Comparison of ENCODE assay signal across 10 mouse cellular contexts in genomic region chr11:108926345-108927092, GRCm38 (mm10). TPM values are rescaled to one million over a fixed set of nuclear protein-coding genes. Genes with fewer than 3 reads are reported as not detected.
DNase-seq lines count a peak whose midpoint lies in the region; ATAC-seq lines count a peak whose summit lies in the region.
"Had no signal": no experiment of that assay in that cellular context is flagged by ENCODE, and none has a peak within 500 bp of the region (broad histone marks: within the 10 kb centered on the region; RNA-seq: fewer than 3 reads in every experiment).

No protein-coding gene starts in this region.

- H3K4me3 ChIP-seq in kidney, embryonic 16.5 days (ENCODE audit: low read length) = no peak overlapping the region
- peak overlapping the region; percentile 93 for H3K4me3 ChIP-seq in forebrain, embryonic 11.5 days (ENCODE audit: low read depth, low read length)
- H3K4me3 ChIP-seq in hindbrain, embryonic 14.5 days (replicated peaks; ENCODE audit: low read length) = peak overlapping the region; percentile 17
- peak overlapping the region; percentile 21 for H3K4me3 ChIP-seq in neural tube, embryonic 12.5 days
- H3K4me3 ChIP-seq: megakaryocyte, embryonic 14.5 days had no signal

- H3K9ac ChIP-seq in kidney, embryonic 16.5 days (replicated peaks; ENCODE audit: low read length) = peak overlapping the region; percentile 10
- H3K9ac ChIP-seq in forebrain, embryonic 11.5 days (ENCODE audit: low read length) = peak overlapping the region; percentile 47
- peak overlapping the region; percentile 54 for H3K9ac ChIP-seq in hindbrain, embryonic 14.5 days
- H3K9ac ChIP-seq in neural tube, embryonic 12.5 days = peak overlapping the region; percentile 14

- no peak overlapping the region for H3K27ac ChIP-seq in kidney, embryonic 16.5 days (ENCODE audit: low read length)
- 0 out of 2 replicates have a peak overlapping the region, but pooled peaks have one; percentile 25 for H3K27ac ChIP-seq in forebrain, embryonic 11.5 days (ENCODE audit: low read depth, low read length)
- peak overlapping the region; percentile 62 for H3K27ac ChIP-seq in hindbrain, embryonic 14.5 days
- H3K27ac ChIP-seq in neural tube, embryonic 12.5 days = no peak overlapping the region

- H3K9me3 ChIP-seq in kidney, embryonic 16.5 days (ENCODE audit: low read length) = no peaks in the 10 kb centered on the region
- no peaks in the 10 kb centered on the region for H3K9me3 ChIP-seq in forebrain, embryonic 11.5 days (ENCODE audit: control insufficient read depth, low read length)
- no peaks in the 10 kb centered on the region for H3K9me3 ChIP-seq in hindbrain, embryonic 14.5 days (ENCODE audit: control insufficient read depth, low read length)
- H3K9me3 ChIP-seq in neural tube, embryonic 12.5 days = no peaks in the 10 kb centered on the region
- H3K9me3 ChIP-seq: megakaryocyte, embryonic 14.5 days had no signal

- peaks cover 2% of the 10 kb centered on the region for H3K36me3 ChIP-seq in kidney, embryonic 16.5 days (ENCODE audit: insufficient read depth, low read length)
- H3K36me3 ChIP-seq in forebrain, embryonic 11.5 days (ENCODE audit: control insufficient read depth, insufficient read depth, low read length) = no peaks in the 10 kb centered on the region; the same call in 1 of the 2 replicates
- peaks cover 6% of the 10 kb centered on the region for H3K36me3 ChIP-seq in hindbrain, embryonic 14.5 days (replicated peaks; ENCODE audit: control insufficient read depth, insufficient read depth)
- peaks cover 7% of the 10 kb centered on the region for H3K36me3 ChIP-seq in neural tube, embryonic 12.5 days

- peak overlapping the region; percentile 15; the same call in 1 of the 2 replicates for H3K4me2 ChIP-seq in kidney, embryonic 16.5 days (replicated peaks; ENCODE audit: low read depth, low read length)
- H3K4me2 ChIP-seq in forebrain, embryonic 11.5 days (ENCODE audit: low read depth, low read length, severe bottlenecking) = peak overlapping the region; percentile 80
- H3K4me2 ChIP-seq in hindbrain, embryonic 14.5 days (replicated peaks) = peak overlapping the region; percentile 68
- peak overlapping the region; percentile 93 for H3K4me2 ChIP-seq in neural tube, embryonic 12.5 days (replicated peaks)

- peaks cover 77% of the 10 kb centered on the region for H3K4me1 ChIP-seq in kidney, embryonic 16.5 days (ENCODE audit: insufficient read depth, low read length)
- peaks cover 62% of the 10 kb centered on the region for H3K4me1 ChIP-seq in forebrain, embryonic 11.5 days (replicated peaks; ENCODE audit: control insufficient read depth, insufficient read depth, low read length)
- H3K4me1 ChIP-seq in hindbrain, embryonic 14.5 days (replicated peaks; ENCODE audit: control insufficient read depth, insufficient read depth, low read length) = peaks cover 91% of the 10 kb centered on the region
- peaks cover 95% of the 10 kb centered on the region for H3K4me1 ChIP-seq in neural tube, embryonic 12.5 days

- no peak for DNase-seq in kidney, adult 11 months
- peak; percentile 49 for DNase-seq in forebrain, embryonic 11.5 days (ENCODE audit: low spot score)
- no peak for DNase-seq in hindbrain, embryonic 14.5 days (ENCODE audit: low spot score)
- DNase-seq in adrenal gland, postnatal 36 days = no peak
- DNase-seq in left cerebral cortex, adult 18-20 months (ENCODE audit: low spot score in 2 of 2) = no peak

- no peak for ATAC-seq in kidney, embryonic 16.5 days (ENCODE audit: low FRiP score, low TSS enrichment)
- ATAC-seq in forebrain, embryonic 11.5 days (replicated peaks; ENCODE audit: low FRiP score) = no peak
- ATAC-seq in hindbrain, embryonic 14.5 days (ENCODE audit: low FRiP score) = no peak
- ATAC-seq in neural tube, embryonic 12.5 days (ENCODE audit: low FRiP score, low read depth) = no peak
- ATAC-seq: inflammation-experienced regulatory T-cells, adult 6 months had no signal

- WGBS in kidney, embryonic 16.5 days = 36% methylated on average over 10 of the region's 10 CpGs
- WGBS in forebrain, embryonic 11.5 days = 42% methylated on average over 10 of the region's 10 CpGs
- WGBS in hindbrain, embryonic 14.5 days = 58% methylated on average over 10 of the region's 10 CpGs
- 37% methylated on average over 10 of the region's 10 CpGs for WGBS in neural tube, embryonic 12.5 days

- H3K27me3 ChIP-seq in kidney, embryonic 16.5 days (ENCODE audit: insufficient read depth, low read length) = no peaks in the 10 kb centered on the region
- no peaks in the 10 kb centered on the region for H3K27me3 ChIP-seq in forebrain, embryonic 11.5 days (ENCODE audit: control insufficient read depth, insufficient read depth, low read length)
- H3K27me3 ChIP-seq in hindbrain, embryonic 14.5 days (ENCODE audit: control insufficient read depth, insufficient read depth, low read length) = no peaks in the 10 kb centered on the region
- no peaks in the 10 kb centered on the region for H3K27me3 ChIP-seq in neural tube, embryonic 12.5 days (replicated peaks)

RNA-seq across cellular contexts. Expression of gene Axin2, which starts 6.4 kb away (rescaled TPM):
- 4.7 and 5.7 TPM in 2 replicates for polyA plus RNA-seq in kidney, embryonic 16.5 days (2015; fragmentation: Nextera tagmentation; extraction: Ambion mirVana)
- 20.9 and 23.9 TPM in 2 replicates for polyA plus RNA-seq in forebrain, embryonic 11.5 days (2014; fragmentation: Nextera tagmentation; extraction: Ambion mirVana)
- 9.0 and 11.7 TPM in 2 replicates for polyA plus RNA-seq in hindbrain, embryonic 14.5 days (2014; fragmentation: Nextera tagmentation; extraction: Ambion mirVana)
- polyA plus RNA-seq in neural tube, embryonic 12.5 days (2016; fragmentation: Nextera tagmentation; extraction: Ambion mirVana) = 13.6 and 15.4 TPM in 2 replicates
- 10 to 100 TPM; 34.0 to 38.0 TPM for total RNA-seq in adrenal gland, postnatal 36 days (2021)
- 10 to 100 TPM; 35.0 to 35.3 TPM for total RNA-seq in left cerebral cortex, adult 18-20 months (2021)
- total RNA-seq: MEL had no signal

Comparison
In these comparisons a context has a peak if more than half of its experiments do, and no peak if none do; other contexts are left out.
1. H3K27ac ChIP-seq: peak in forebrain, embryonic 11.5 days (single experiment) and hindbrain, embryonic 14.5 days (single experiment); none in kidney, embryonic 16.5 days (single experiment) and neural tube, embryonic 12.5 days (single experiment).
2. H3K4me2 ChIP-seq: peak in every context shown above with its lines; median percentile 93 in neural tube, embryonic 12.5 days; 80 in forebrain, embryonic 11.5 days; 68 in hindbrain, embryonic 14.5 days; 15 in kidney, embryonic 16.5 days.
3. Peak in every context shown above with its lines, with median percentiles within 50 percentile points of each other: H3K9ac ChIP-seq.